Mouse (Mus musculus) ES-Bruce4 (cell line): ENCODE data around the gene Hbb-bs.

ENCODE experiments used
- EP300 ChIP-seq: IDR thresholded peaks from 2 replicates; pipeline ENCODE4 v1.6.1; 2011; ENCODE audit warnings: low read depth, low read length; ENCODE audit not compliant: insufficient read depth
- POLR2A ChIP-seq: IDR thresholded peaks from one replicate; pipeline ENCODE4 v1.8.1; 2011; ENCODE audit warnings: low read length; ENCODE audit not compliant: insufficient read depth

DNA sequence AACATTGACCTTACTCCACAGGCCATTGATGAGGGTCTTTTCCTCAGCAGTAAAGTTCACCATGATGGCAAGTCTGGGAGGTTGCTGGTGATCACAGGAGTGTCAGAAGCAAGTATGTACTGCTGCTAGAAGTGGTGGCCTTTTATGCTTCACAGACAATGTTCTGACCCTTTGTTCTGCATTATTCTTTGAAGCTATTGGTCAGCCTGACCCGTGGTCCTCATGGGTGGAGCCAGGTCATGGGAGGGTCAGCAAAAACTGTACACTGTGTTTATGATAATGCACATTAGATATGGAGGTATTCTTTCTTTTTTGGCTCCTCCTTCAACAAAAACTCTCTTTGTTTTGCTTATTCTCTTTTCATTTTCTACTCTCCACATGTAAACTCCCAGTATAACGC, 25.2 kb upstream of the Hbb-bs start, which contains the start of gene Hbb-y:
- TF ChIP-seq POLR2A (no peak), EP300 (no peak)
